Mouse (Mus musculus) Muller cell, postnatal 12 days (primary cell): ENCODE measurements at regions not wholly inside any gene's neighbourhood (a gene's known extent, or its start where the extent isn't known, plus 50 kb on each side); places are given as distances from the start of the nearest gene placed in this dataset.
A peak's percentile ranks its signal among the peaks of the same experiment; 100 is the strongest.

Source experiments
- DNase-seq: peaks from one replicate; pipeline ENCODE4 v3.0.0-alpha.2; 2015; ENCODE audit errors: inconsistent ontology term

DNA sequence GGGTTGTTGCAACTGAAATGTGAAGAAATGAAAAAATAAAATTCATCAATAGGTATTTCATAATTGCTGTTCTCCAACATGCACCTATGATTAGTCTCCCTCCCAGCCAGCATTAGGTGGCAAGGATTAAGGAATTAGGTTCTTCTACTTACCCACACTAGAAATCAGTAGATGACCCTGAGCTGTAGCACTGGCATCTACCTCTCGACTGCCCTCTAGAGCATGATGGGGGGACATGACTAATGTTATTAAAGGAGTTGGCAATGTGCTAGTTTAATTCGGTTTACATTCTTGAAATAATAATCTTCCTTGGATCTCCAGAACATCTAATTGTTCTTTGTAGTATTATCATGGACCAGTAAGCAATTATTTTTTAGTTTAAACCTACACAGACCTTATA lies 370.9 kb downstream of the Dcdc2c start:
- no peak for DNase-seq

DNA sequence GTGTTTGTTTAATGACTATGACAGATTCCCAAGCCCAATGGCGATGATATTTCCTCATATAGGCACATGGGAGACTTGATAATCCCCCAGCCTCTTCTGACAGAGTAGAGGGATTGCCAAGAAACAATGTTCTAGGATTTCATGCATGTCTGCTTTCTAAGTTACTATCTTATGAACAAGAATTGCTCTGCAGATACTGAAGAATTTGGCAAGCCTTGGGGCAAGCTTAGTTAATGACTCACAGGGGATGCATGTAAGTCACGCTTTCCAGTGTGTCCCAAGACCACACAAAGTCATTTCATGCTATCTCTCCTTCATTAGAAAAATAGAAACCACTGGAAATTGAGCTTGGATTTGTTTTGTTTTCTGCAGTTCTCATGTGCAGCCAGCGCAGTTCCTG lies 376.2 kb downstream of the Dcdc2c start:
- peak; percentile 37 for DNase-seq

DNA sequence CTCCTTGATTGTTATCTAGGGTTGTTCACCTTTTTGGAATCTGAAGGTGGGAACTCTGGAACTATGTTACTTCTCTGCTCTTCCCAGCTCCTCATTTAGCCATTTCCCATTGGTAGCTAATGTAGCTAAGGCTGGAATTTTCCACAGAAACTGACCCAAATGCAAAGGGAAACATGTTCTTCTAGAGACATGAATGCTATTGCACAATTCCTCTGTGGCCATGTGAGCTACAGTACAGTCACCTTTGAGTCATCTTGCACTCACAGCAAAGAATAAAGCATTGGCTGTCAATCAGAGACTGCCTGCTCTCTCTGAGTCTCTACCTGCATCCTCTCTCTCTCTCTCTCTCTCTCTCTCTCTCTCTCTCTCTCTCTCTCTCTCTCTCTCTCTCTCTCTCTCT lies 378.1 kb downstream of the Dcdc2c start:
- DNase-seq = peak; percentile 24

DNA sequence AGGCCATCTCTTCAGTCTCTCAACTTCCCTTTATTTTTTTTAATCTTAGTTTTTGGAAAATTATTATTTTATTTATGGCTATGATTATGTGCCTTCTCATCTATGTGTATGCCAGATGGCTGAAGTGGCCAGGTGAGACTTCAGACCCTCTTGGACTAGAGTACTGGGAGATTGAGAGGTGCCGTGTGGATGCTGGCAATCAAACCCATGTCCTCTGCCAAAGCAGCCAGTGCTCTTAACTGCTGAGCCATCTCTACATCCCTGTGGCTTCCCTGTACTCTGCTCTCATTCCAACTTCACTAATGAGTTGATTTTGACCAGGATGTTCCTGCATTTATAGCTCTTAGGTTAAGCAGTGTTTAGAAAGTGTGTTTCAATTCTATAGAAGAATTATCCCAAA lies 393.4 kb downstream of the Dcdc2c start:
- DNase-seq = no peak

DNA sequence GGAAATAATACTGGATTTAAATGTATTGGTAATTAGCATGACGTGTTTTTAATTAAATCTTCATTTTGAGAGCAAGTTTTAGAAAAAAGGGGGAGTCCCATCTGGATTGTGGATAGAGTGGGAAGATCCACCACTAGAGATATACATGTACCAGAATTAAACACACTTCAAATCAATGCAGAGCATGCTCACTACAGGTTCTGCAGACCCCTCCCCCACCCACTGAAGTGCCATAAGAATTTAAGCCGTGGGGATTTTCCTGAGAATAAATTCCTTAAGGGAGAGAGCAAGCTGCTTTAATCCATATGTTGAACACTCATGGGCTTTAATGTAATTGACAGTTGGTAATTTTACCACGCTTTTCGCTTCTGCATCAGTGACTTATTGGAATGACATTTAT lies 401.4 kb downstream of the Dcdc2c start:
- no peak for DNase-seq

DNA sequence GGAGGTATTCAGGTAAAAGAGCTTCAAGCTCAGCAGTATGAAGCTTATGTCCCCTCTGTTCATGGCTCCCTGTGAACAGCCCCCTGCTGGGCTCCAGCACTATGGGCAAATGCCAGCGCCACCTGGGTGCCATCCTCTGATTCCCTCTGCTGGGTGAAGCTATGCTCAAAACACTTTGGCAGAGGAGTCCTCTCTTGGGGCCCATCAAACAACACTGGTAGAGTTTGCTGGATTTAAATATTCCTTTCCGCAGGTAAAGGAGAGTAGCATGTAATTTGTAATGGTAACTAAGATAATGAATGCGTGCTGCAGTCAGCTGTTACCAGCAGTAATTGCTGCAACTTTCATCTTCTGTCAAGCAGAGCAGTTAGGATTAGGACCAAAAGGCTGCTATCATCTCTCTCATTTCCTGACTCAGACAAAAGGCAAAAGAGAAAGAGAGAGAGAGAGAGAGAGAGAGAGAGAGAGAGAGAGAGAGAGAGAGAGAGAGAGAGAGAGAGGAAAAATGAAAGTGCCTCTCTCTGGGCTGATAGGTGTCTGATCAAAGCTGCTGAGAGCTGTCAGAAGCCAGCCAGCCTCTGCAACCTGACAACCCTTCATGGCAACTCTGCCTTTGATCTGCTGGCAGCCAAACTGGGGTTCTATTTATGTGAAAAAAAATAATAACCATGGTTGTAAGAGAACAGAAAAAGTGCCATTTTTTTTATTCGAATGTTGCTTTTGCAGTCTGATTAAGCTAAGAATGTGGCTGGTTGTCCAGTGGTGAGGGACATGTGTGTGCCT lies 416.2 kb downstream of the Dcdc2c start:
- no peak for DNase-seq

DNA sequence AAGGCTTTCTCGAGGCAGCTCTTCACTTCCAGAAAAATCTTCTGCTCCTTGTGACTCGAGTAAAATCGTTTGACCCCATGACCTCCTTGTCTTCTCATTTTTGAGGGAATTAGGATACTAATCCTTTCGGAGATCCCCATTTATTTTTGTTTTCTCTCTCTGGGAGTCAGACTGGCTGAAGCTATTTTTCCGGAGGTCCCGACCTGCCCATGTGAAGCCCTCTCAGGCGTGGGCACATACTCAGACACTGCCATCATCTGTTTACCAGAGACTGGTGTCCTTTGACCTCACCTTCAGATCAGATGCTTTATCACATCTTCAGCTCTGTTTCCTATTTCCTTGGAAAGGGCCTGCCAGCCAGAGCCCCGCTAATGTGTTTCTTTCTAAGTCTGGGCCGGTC lies 429.4 kb downstream of the Dcdc2c start:
- DNase-seq = no peak

DNA sequence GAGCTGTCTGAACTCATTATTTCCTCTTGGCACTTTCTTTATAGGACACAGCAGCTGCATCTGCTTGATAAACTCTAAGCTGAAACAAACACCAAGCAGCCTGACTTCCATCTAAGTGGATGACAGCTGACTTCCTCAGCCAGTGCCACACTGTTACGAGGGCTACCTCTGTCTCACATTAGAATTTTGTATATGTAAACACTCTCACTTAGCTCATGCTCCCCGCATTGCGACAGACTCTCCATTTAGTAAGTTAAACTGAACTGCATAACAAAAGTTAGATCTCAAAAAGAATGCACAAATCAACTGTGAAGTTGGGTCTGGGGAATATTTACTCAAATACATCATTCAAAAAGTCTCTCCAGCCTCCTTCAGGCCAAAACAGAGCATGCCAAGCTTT lies 432.1 kb downstream of the Dcdc2c start:
- DNase-seq = no peak

DNA sequence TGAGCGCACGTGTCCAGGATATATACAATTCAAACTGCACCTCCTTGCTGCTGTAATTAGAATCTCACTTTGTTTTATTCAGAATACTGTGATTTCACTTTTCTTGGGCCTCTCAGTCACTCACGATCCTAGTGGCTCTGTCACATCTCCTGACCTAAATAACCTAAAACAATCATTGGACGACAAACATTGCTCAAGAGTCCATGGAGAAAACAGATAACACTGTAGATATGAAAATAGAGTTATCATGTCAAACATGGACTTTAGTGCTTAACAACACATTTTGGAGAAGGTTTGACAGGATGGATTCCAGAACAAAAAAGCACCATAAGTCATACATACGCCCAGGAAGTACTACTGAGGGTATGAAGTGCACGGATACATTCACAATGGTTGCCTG lies 461.5 kb downstream of the Dcdc2c start:
- no peak for DNase-seq

DNA sequence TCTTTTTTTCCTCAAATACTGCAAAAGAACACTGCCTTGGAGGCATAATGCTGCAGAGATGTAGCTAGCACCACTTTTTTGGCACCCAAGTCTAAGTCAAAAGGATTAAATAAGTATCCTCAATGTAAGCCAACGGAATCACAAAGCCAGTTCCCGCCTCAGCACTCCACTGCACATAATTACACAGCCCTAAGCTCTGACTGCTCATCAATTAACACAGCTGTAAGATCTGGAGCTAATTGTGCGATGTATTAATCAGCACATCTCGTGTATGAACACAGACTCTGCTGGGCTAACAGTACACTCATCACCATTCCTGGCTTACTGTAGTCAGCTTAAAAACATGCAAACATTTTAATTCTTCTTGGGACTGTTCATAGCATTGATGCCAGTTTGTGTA lies 466.7 kb downstream of the Dcdc2c start:
- no peak for DNase-seq

DNA sequence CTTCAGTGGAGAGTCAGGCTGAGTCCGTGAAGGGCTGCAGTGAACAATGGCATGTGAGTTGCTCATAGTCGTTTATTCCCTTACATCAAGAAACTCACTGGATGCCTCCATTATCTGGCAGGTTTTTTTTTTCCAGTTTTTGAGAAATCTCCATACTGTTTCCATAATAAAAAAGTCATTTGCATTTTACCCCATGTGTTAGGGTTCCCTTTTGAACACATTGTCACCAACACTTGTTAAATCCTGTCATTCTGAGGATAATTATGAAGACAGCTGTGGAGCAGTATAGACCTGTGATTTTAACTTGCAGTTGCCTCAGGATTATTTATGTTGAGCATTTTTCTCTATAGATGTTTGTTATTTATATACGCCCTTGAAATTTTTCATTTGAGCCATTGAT lies 475.6 kb downstream of the Dcdc2c start:
- DNase-seq = no peak

DNA sequence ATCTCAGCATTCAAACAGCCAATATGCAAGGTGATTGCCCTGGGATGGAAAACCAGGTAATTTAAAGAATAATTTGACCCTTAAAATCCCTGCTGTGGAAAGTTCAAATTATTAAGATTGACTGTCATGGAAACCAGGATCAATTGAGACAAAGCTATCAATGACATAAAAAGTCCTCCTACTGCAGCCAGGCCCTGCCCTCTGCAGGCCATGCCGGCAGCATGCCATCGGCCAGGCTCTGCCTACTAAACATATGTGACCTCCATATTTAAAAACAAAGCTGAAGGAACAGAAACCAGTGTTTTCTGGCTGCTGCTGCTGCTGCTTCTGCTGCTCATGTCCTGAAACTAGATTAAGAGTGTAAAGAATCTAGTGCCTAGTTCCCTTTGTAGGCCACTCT lies 483.6 kb downstream of the Dcdc2c start:
- no peak for DNase-seq

DNA sequence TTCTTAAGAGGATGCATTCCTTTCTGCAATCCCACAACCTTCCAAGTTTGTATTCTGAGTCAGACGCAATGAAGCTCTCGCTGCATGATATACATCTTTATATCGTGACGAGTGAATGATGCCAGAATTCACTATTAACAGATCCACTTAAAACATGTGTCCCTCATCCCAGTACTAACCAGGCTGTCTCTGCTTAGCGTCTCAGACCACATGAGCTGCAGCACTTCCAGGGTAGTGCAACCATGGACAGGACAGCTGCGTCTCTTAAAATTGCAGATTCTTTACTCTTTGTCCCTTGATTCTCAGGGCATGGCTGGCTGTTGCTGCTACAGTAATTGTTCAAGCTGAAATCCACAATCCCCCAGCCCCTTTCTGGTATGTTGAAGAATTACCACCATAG lies 491.9 kb downstream of the Dcdc2c start:
- DNase-seq = no peak

DNA sequence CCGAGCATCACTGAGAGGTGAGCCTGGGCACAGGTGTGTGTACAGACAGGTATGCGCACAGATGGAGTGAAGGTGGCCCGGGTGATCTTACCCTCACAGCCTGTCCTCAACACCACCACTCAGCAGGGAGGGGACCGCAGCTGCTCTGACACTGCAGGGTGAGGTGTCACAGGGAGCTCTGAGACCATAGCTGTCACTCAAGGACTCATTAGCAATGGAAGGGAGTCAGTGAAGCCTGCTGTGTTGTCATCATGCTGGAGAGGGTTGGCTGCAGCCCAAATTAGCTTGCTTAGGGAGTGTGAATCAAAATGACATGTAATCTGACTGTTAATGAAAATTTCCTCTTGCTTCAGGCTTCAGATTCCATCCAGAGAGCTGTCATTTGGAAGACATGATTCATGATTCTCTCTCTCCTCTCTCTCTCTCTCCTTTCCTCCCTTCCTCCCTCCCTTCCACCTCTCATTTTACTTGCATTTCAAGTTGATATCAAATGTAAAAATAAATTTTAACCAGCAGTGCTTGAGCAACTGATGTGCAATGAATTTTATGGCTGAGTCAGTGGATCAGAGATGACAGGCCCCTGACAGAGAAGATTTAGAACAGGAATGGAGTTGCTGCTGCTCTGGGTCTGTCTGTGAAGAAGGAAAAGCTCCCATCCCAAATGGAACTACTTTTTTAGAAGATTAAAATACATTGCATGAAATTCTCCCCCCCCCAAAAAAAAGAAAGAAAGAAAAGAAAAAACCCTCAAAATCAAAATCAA lies 496.5 kb downstream of the Dcdc2c start:
- peak; percentile 86 for DNase-seq

DNA sequence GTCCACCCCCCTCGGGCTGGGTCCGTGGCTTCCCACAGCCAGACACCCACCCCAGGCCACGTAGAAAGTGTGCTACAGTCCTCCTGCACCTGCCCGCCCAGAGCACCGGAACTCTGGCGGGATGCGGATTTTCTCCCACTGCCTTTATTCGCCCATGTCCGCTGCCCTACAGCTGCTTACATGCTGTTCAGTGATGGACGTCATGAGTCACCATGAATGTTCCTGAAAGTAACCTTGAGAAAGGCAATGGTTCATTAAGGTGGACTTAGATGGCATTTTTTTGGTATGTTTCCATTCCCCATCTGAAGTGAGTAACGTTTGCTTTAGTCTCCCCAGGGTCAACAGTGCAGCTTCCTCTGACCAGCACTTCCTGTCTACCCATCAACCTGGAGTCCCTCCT lies 497.8 kb downstream of the Dcdc2c start:
- no peak for DNase-seq

DNA sequence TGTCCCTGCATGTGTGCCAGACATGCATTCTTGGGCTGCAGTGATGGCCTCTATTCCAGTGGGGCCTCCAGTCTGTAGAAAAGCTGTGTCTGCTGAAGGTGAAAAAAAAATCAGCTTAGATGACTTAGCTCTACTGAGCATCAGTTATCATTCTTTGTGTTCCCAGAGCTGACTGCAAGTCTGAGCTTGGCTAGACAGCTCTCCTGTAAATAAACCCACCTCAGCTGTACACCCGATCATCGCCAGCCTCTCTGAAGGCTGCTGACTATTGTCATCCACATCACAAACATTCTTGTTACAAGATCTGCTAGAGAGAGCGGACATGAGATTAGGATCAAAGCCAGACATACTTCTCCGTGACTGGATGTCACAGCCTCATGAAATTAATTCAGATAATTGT lies 504.2 kb downstream of the Dcdc2c start:
- DNase-seq = no peak

DNA sequence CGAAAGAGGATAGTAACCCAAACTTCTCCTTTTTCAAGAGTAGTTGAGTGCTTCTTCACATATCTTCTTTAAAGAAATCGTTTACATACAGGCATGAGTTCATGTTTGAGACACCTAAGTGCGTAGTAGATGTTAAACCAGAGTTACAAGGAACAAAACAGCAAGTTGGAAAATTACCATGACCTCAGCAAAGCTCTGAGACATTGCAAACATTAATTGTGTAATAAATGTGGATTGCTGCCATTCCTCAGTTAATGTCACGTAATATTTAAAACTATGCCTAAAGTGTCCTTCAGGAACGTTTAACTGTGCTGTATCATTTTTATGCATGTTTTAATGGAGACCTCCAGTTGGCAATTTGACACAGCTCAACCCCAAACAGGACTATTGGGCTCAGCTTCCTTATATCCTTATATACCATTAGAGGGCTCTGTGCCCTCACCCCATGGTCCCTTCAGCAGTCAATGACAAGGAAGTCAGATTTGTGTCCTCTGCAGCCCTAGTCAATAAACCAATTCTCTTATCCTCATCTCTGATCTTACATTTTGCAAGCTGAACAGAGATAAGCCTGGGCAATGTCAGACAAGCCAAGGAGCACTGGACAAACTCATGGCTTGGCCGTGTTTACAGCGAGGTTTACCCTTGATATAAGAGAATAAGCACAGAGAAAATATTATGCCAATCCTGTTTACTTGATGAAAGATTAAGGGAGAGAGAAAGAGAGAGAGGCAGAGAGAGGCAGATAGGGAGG lies 513.9 kb downstream of the Dcdc2c start:
- DNase-seq = no peak

DNA sequence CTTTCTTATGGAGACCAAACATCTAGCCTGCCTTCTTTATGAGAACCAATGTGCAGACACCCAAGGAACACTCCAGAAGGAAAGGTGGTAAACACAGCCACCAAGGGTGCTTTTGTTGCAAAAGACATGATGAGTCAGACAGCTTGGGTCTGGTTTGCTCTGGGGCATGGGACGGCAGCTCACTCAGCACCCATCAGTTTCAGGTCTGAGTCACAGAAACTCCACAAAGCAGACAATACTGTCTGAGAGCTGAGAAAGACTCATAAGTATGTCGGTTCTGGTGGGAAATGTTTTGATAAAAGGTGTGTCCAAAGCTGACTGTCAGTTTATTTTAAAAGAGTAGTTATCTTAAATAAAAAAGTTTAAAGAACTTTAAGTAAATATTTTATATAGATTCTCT lies 553.0 kb downstream of the Dcdc2c start:
- DNase-seq = peak; percentile 69

DNA sequence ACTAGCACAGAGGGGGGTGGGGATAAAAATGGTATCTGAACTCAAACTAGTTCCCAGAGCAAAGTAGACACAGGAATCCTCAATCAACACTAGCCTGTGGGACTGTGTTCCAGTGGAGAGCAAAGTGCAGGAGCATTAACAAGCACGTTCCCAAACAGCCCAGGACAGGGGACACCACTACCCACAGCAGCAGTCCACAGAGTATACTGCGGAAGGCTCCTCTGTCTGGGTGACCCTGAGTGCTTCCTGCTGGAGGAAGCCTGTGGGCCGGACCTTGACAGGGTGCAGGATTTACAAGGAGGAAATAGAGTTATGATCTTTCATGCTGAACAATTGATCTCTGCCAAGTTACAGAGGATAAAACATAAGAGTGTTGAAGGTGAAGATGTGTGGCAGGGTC lies 560.0 kb downstream of the Dcdc2c start:
- DNase-seq = no peak

DNA sequence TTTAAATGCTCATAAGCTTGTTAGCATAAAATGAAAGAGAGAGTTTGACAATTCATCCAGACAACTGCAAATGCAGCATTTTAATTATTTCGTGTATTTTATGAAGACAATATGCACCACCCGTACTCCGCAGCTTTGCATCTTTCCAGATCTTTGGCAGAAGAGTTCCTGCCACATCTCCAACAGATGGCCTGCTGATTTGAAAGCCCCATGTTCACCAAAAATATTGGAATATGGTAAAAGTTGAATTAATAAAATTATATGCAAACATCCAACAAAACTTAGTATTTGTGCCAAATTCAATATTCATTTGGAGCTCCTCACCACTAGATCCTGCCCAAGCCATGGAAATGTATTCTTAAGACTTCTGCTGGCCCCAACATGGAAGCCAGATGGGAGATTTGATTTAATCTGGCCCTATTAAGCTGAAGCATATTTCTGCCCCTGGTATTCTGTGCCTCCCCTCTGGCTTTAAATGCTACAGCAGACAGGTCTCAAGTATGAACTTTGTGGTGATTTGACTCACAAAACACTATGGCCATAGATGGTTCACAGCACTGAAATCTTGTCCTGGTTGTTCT lies 567.8 kb downstream of the Dcdc2c start:
- DNase-seq = no peak

DNA sequence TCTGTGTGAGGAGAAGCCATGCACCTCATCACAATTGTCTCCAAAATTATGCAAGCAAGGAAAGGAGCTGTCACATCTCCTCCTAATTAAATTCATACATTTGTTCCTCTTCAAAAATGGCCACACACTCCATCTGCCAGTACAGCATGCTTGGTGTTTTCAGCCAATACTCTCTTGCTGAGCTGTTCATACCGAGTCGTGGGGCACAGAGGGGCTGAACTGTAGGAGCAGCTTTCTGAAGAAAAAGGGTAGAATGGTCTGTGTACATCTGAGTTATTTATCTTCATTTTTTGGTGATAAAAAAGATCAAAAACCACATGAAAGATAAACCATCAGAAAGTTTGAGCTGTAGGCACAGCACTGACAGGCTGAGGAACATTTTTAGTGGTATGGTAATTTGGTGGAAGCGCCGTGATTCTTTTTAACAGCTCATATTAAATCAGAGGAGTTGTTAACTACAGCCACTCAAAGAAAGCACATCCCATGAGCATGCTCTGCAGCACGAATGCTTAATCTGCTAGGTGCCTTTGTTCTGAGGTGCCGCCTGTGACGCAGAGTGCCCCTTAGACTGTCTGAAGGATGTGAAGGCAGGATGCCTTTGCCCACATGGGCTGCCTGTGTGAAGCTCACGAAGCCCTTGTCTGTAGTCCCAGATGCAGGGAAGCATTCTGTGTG lies 573.8 kb downstream of the Dcdc2c start:
- DNase-seq = peak; percentile 22
